Mouse (Mus musculus) MEL (cell line): ENCODE data around the gene Mpp3. TPM values are rescaled to one million over a fixed set of nuclear protein-coding genes. Genes with fewer than 3 reads are reported as not detected.

ENCODE experiments used
- DNase-seq: peaks from one replicate; pipeline ENCODE4 v3.0.0; 2011; ENCODE audit warnings: low read depth, low spot score
- H3K27ac ChIP-seq: 2 replicates; pipeline ENCODE4 v1.5.1; 2012; ENCODE audit warnings: low read depth, mild to moderate bottlenecking, control low read depth, low read length, moderate library complexity; ENCODE audit not compliant: control insufficient read depth
- H3K27me3 ChIP-seq, 2 experiments: fragments of 150-350 bp in 1 of 2; sonication (generic) in 1 of 2; 2 replicates each; pipeline ENCODE4 v1.6.1; 2012; ENCODE audit warnings: low read length in 2 of 2, mild to moderate bottlenecking in 2 of 2, improper control_type of control experiment in 1 of 2, moderate library complexity in 1 of 2; ENCODE audit not compliant: insufficient read depth in 2 of 2, control insufficient read depth in 1 of 2
- H3K36me3 ChIP-seq, 2 experiments: 2 replicates each; pipeline ENCODE4 v1.6.1; 2012 to 2014; ENCODE audit warnings: low read length in 2 of 2, improper control_type of control experiment in 1 of 2, inconsistent platforms in 1 of 2, mild to moderate bottlenecking in 1 of 2; ENCODE audit not compliant: insufficient read depth in 2 of 2, control insufficient read depth in 1 of 2
- H3K4me1 ChIP-seq, 2 experiments: fragments of 150-350 bp in 1 of 2; sonication (generic) in 1 of 2; 2 replicates each; pipeline ENCODE4 v1.6.1; 2012; ENCODE audit warnings: low read length in 2 of 2, improper control_type of control experiment in 1 of 2, mild to moderate bottlenecking in 1 of 2; ENCODE audit not compliant: insufficient read depth in 2 of 2, control insufficient read depth in 1 of 2
- H3K4me3 ChIP-seq, 2 experiments: fragments of 150-350 bp in 1 of 2; sonication (generic) in 1 of 2; 2 replicates each; pipeline ENCODE4 v1.5.1; 2012; ENCODE audit warnings: low read depth in 2 of 2, low read length in 2 of 2, mild to moderate bottlenecking in 2 of 2, moderate library complexity in 2 of 2, control low read depth in 1 of 2, improper control_type of control experiment in 1 of 2; ENCODE audit not compliant: control insufficient read depth in 1 of 2, insufficient read depth in 1 of 2
- H3K79me2 ChIP-seq: 2 replicates; pipeline ENCODE4 v1.6.1; 2012; ENCODE audit warnings: mild to moderate bottlenecking, low read length, moderate library complexity; ENCODE audit not compliant: control insufficient read depth, poor library complexity, insufficient read depth
- H3K9ac ChIP-seq: 2 replicates; pipeline ENCODE4 v1.6.1; 2012; ENCODE audit warnings: low read depth, mild to moderate bottlenecking, control low read depth, low read length, moderate library complexity; ENCODE audit not compliant: control insufficient read depth, poor library complexity, severe bottlenecking
- H3K9me3 ChIP-seq: fragments of 150-350 bp; sonication (generic); replicated peaks from 2 replicates; pipeline ENCODE4 v1.6.1; 2012; ENCODE audit warnings: mild to moderate bottlenecking, low read length, improper control_type of control experiment, moderate library complexity; ENCODE audit not compliant: insufficient read depth
- BHLHE40 ChIP-seq: IDR thresholded peaks from 2 replicates; pipeline ENCODE4 v1.6.1; 2012; ENCODE audit warnings: low read depth, mild to moderate bottlenecking, inconsistent platforms, low read length, improper control_type of control experiment, borderline replicate concordance
- CHD1 ChIP-seq: IDR thresholded peaks from 2 replicates; pipeline ENCODE4 v1.6.1; 2012; ENCODE audit warnings: low read depth, mild to moderate bottlenecking, inconsistent platforms, low read length, improper control_type of control experiment
- CHD2 ChIP-seq: IDR thresholded peaks from 2 replicates; pipeline ENCODE4 v1.6.1; 2011; ENCODE audit warnings: low read length, improper control_type of control experiment
- CTCF ChIP-seq, 3 experiments: IDR thresholded peaks in 2 of 3; conservative IDR thresholded peaks in 1 of 3; 2 replicates each; pipeline ENCODE4 v1.5.1; 2011 to 2012; ENCODE audit warnings: low read length in 3 of 3, low read depth in 2 of 3, mild to moderate bottlenecking in 2 of 3, improper control_type of control experiment in 1 of 3, inconsistent platforms in 1 of 3, mixed read lengths in 1 of 3, moderate library complexity in 1 of 3; ENCODE audit not compliant: control insufficient read depth in 1 of 3, insufficient read depth in 1 of 3, poor library complexity in 1 of 3, severe bottlenecking in 1 of 3
- GATA1 ChIP-seq: IDR thresholded peaks from 2 replicates; pipeline ENCODE4 v1.6.1; 2011; ENCODE audit warnings: low read depth, low read length, improper control_type of control experiment
- KAT2A ChIP-seq: conservative IDR thresholded peaks from 2 replicates; pipeline ENCODE4 v1.6.1; 2012; ENCODE audit warnings: low read depth, low read length, improper control_type of control experiment, inconsistent platforms
- MAFK ChIP-seq: IDR thresholded peaks from 2 replicates; pipeline ENCODE4 v1.6.1; 2011; ENCODE audit warnings: low read depth, mild to moderate bottlenecking, low read length, improper control_type of control experiment, borderline replicate concordance
- MAZ ChIP-seq: IDR thresholded peaks from 2 replicates; pipeline ENCODE4 v1.6.1; 2012; ENCODE audit warnings: low read depth, mild to moderate bottlenecking, inconsistent platforms, low read length, improper control_type of control experiment
- MXI1 ChIP-seq: IDR thresholded peaks from 2 replicates; pipeline ENCODE4 v1.6.1; 2011; ENCODE audit warnings: mild to moderate bottlenecking, low read depth, low read length, improper control_type of control experiment
- NRF1 ChIP-seq: IDR thresholded peaks from 2 replicates; pipeline ENCODE4 v1.6.1; 2014; ENCODE audit warnings: low read depth, mild to moderate bottlenecking, inconsistent platforms, low read length, improper control_type of control experiment, moderate library complexity; ENCODE audit not compliant: poor library complexity, insufficient read depth, severe bottlenecking
- POLR2A ChIP-seq, 2 experiments: IDR thresholded peaks; 2 replicates each; pipeline ENCODE4 v1.6.1; 2011 to 2012; ENCODE audit warnings: low read length in 2 of 2, mild to moderate bottlenecking in 2 of 2, control low read depth in 1 of 2, improper control_type of control experiment in 1 of 2, low read depth in 1 of 2, moderate library complexity in 1 of 2; ENCODE audit not compliant: control insufficient read depth in 1 of 2, insufficient read depth in 1 of 2, poor library complexity in 1 of 2
- POLR2AphosphoS2 ChIP-seq: IDR thresholded peaks from 2 replicates; pipeline ENCODE4 v1.6.1; 2011; ENCODE audit warnings: low read length, improper control_type of control experiment
- RAD21 ChIP-seq: IDR thresholded peaks from 2 replicates; pipeline ENCODE4 v1.6.1; 2011; ENCODE audit warnings: mild to moderate bottlenecking, low read depth, low read length, improper control_type of control experiment
- RCOR1 ChIP-seq: IDR thresholded peaks from 2 replicates; pipeline ENCODE4 v1.6.1; 2012; ENCODE audit warnings: low read depth, mild to moderate bottlenecking, inconsistent platforms, low read length, improper control_type of control experiment
- SMC3 ChIP-seq: IDR thresholded peaks from 2 replicates; pipeline ENCODE4 v1.6.1; 2011; ENCODE audit warnings: low read depth, low read length, improper control_type of control experiment
- TAL1 ChIP-seq: IDR thresholded peaks from 2 replicates; pipeline ENCODE4 v1.6.1; 2012; ENCODE audit warnings: mild to moderate bottlenecking, inconsistent platforms, low read length, moderate library complexity, mixed read lengths
- UBTF ChIP-seq: IDR thresholded peaks from 2 replicates; pipeline ENCODE4 v1.6.1; 2012; ENCODE audit warnings: low read depth, mild to moderate bottlenecking, inconsistent platforms, low read length, improper control_type of control experiment, moderate library complexity, borderline replicate concordance; ENCODE audit not compliant: insufficient read depth
- USF1 ChIP-seq: IDR thresholded peaks from 2 replicates; pipeline ENCODE4 v1.6.1; 2014; ENCODE audit warnings: low read depth, mild to moderate bottlenecking, inconsistent platforms, low read length, improper control_type of control experiment, moderate library complexity
- USF2 ChIP-seq, 2 experiments: IDR thresholded peaks; 2 replicates each; pipeline ENCODE4 v1.6.1; 2011 to 2012; ENCODE audit warnings: improper control_type of control experiment in 2 of 2, low read length in 2 of 2, borderline replicate concordance in 1 of 2, inconsistent platforms in 1 of 2, low read depth in 1 of 2, mild to moderate bottlenecking in 1 of 2; ENCODE audit not compliant: insufficient read depth in 1 of 2
- ZC3H11A ChIP-seq: IDR thresholded peaks from 2 replicates; pipeline ENCODE4 v1.6.1; 2012; ENCODE audit warnings: low read depth, mild to moderate bottlenecking, inconsistent platforms, low read length, improper control_type of control experiment
- ZNF384 ChIP-seq: IDR thresholded peaks from 2 replicates; pipeline ENCODE4 v1.6.1; 2012; ENCODE audit warnings: low read depth, mild to moderate bottlenecking, inconsistent platforms, low read length, improper control_type of control experiment
- polyA plus RNA-seq, 2 experiments: library from polyadenylated mRNA; stranded (reverse) in 1 of 2; unstranded in 1 of 2; fragments of >175 nt in 1 of 2; fragments of >200 nt in 1 of 2; gene quantifications; 2 replicates each; pipeline versions ENCODE4 v1.2.1 to v1.2.4; 2012; ENCODE audit warnings: low replicate concordance in 2 of 2, low read depth in 1 of 2; ENCODE audit not compliant: insufficient read length in 2 of 2, insufficient read depth in 1 of 2, missing spikeins in 1 of 2
- total RNA-seq: library from RNA; depleted of rRNA; stranded (reverse); fragments of 300-350 nt; gene quantifications from 2 replicates; pipeline ENCODE4 v1.2.3, GENCODE M21; 2012

The Mpp3 gene
- total and polyA plus RNA-seq, 3 experiments = 5.5 to 7.1 TPM; not detected in 1

GRCm38 (mm10) chr11:101972651-101973050 is 55.6 kb downstream of the Mpp3 start:
- Histone ChIP-seq H3K4me3 (no peak overlapping the region), H3K9me3 (no peaks in the 10 kb centered on the region), H3K36me3 (no peaks in the 10 kb centered on the region), H3K27ac (no peak overlapping the region), H3K27me3 (no peaks in the 10 kb centered on the region), H3K79me2 (no peaks in the 10 kb centered on the region), H3K9ac (no peak overlapping the region), H3K4me1 (no peaks in the 10 kb centered on the region)
- TF ChIP-seq MXI1 = no peak
- TF ChIP-seq POLR2AphosphoS2 = no peak
- no peak for TF ChIP-seq POLR2A (IDR thresholded peaks at IDR 0.05; ENCODE audit: control insufficient read depth in 1 of 2, insufficient read depth in 1 of 2, low read depth in 1 of 2, low read length in 2 of 2, poor library complexity in 1 of 2)
- TF ChIP-seq RAD21 = no peak
- no peak for TF ChIP-seq BHLHE40
- TF ChIP-seq NRF1 = no peak
- DNase-seq = no peak

- no peaks in the 10 kb centered on the region for H3K4me1 ChIP-seq
- no peak overlapping the region for H3K9ac ChIP-seq
- H3K4me3 ChIP-seq = no peak overlapping the region
- no peaks in the 10 kb centered on the region for H3K9me3 ChIP-seq
- no peaks in the 10 kb centered on the region for H3K79me2 ChIP-seq
- TF ChIP-seq CHD2 (no peak), USF1 (no peak), SMC3 (no peak), RCOR1 (no peak), MAFK (no peak), ZC3H11A (no peak), RAD21 (no peak), UBTF (no peak), TAL1 (no peak), CHD1 (no peak), USF2 (IDR thresholded peaks at IDR 0.05; ENCODE audit: borderline replicate concordance in 1 of 2, insufficient read depth in 1 of 2, low read depth in 1 of 2, low read length in 2 of 2) (no peak), MAZ (no peak), BHLHE40 (no peak), MXI1 (no peak), GATA1 (no peak), CTCF (IDR thresholded peaks at IDR 0.05 in 2 of 3, conservative IDR thresholded peaks at IDR 0.05 in 1 of 3; ENCODE audit: control insufficient read depth in 1 of 3, insufficient read depth in 1 of 3, low read depth in 2 of 3, low read length in 3 of 3, poor library complexity in 1 of 3, severe bottlenecking in 1 of 3) (no peak), ZNF384 (no peak), KAT2A (no peak), POLR2A (IDR thresholded peaks at IDR 0.05; ENCODE audit: control insufficient read depth in 1 of 2, insufficient read depth in 1 of 2, low read depth in 1 of 2, low read length in 2 of 2, poor library complexity in 1 of 2) (no peak)
- H3K36me3 ChIP-seq = no peaks in the 10 kb centered on the region
- H3K27me3 ChIP-seq = no peaks in the 10 kb centered on the region
- no peak overlapping the region for H3K27ac ChIP-seq
- DNase-seq = no peak
Measured at GRCm38 (mm10) chr11:101972097-101972496, 56.2 kb downstream of the Mpp3 start.
